ENCODE assay signal across 8 mouse cellular contexts in genomic region chr11:94499661-94500152, GRCm38 (mm10). TPM values are rescaled to one million over a fixed set of nuclear protein-coding genes. Genes with fewer than 3 reads are reported as not detected.
DNase-seq lines count a peak whose midpoint lies in the region; ATAC-seq lines count a peak whose summit lies in the region.

Gene Epn3, minus strand, starts transcription at chr11:94499974.

- H3K9ac ChIP-seq in heart, embryonic 13.5 days: peak within 1 kb of the TSS; percentile 86
- peak within 1 kb of the TSS; percentile 72 for H3K9ac ChIP-seq in kidney, embryonic 16.5 days (replicated peaks; ENCODE audit: low read length)
- no peak within 1 kb of the TSS; the same call in 1 of the 2 replicates for H3K9ac ChIP-seq in stomach, embryonic 14.5 days (replicated peaks; ENCODE audit: low read depth, low read length)

- peak; percentile 39 to 70 for DNase-seq in adrenal gland, adult (ENCODE audit: inconsistent age in 2 of 2, low spot score in 1 of 2)
- peak; percentile 79 for DNase-seq in cerebellum, postnatal 25 days
- peak; percentile 75 for DNase-seq in lung, postnatal 10 days
- DNase-seq in layer of hippocampus, adult 8-10 months (ENCODE audit: low spot score in 2 of 2): no peak
- DNase-seq in thymus, postnatal 4 days: no peak

- peak within 1 kb of the TSS; percentile 91 for H3K27ac ChIP-seq in heart, embryonic 13.5 days (replicated peaks)
- H3K27ac ChIP-seq in kidney, embryonic 16.5 days (ENCODE audit: low read length): peak within 1 kb of the TSS; percentile 94
- peak within 1 kb of the TSS; percentile 90 for H3K27ac ChIP-seq in stomach, embryonic 14.5 days (ENCODE audit: low read length)

- peak; percentile 15; the same call in 1 of the 2 replicates for ATAC-seq in heart, embryonic 13.5 days (ENCODE audit: extremely low read depth, insufficient number of reproducible peaks, low FRiP score, low TSS enrichment)
- ATAC-seq in kidney, embryonic 16.5 days (ENCODE audit: low FRiP score, low TSS enrichment): peak; percentile 74
- peak; percentile 82 for ATAC-seq in stomach, embryonic 14.5 days (ENCODE audit: insufficient number of reproducible peaks, insufficient read depth, low FRiP score, low read depth)

- no peaks in the 10 kb centered on the region for H3K9me3 ChIP-seq in heart, embryonic 13.5 days
- no peaks in the 10 kb centered on the region for H3K9me3 ChIP-seq in kidney, embryonic 16.5 days (ENCODE audit: low read length)
- no peaks in the 10 kb centered on the region for H3K9me3 ChIP-seq in stomach, embryonic 14.5 days (ENCODE audit: control insufficient read depth, low read depth, low read length)

- H3K27me3 ChIP-seq in heart, embryonic 13.5 days (replicated peaks): peaks cover 54% of the 10 kb centered on the region
- H3K27me3 ChIP-seq in kidney, embryonic 16.5 days (ENCODE audit: insufficient read depth, low read length): no peaks in the 10 kb centered on the region
- no peaks in the 10 kb centered on the region for H3K27me3 ChIP-seq in stomach, embryonic 14.5 days (ENCODE audit: control insufficient read depth, insufficient read depth, low read length)

- peak within 1 kb of the TSS; percentile 60 for H3K4me3 ChIP-seq in heart, embryonic 13.5 days
- H3K4me3 ChIP-seq in kidney, embryonic 16.5 days (ENCODE audit: low read length): peak within 1 kb of the TSS; percentile 51
- peak within 1 kb of the TSS; percentile 36 for H3K4me3 ChIP-seq in stomach, embryonic 14.5 days (ENCODE audit: low read depth, low read length)

- WGBS in heart, embryonic 13.5 days: under 1% methylated on average over 26 of the region's 26 CpGs
- under 1% methylated on average over 23 of the region's 26 CpGs for WGBS in kidney, embryonic 16.5 days
- WGBS in stomach, embryonic 14.5 days: under 1% methylated on average over 26 of the region's 26 CpGs

- H3K4me1 ChIP-seq in heart, embryonic 13.5 days: peaks cover 59% of the 10 kb centered on the region
- H3K4me1 ChIP-seq in kidney, embryonic 16.5 days (ENCODE audit: insufficient read depth, low read length): peaks cover 53% of the 10 kb centered on the region
- peaks cover 21% of the 10 kb centered on the region; the same call in 1 of the 2 replicates for H3K4me1 ChIP-seq in stomach, embryonic 14.5 days (ENCODE audit: control insufficient read depth, insufficient read depth, low read length)

- peaks cover 8% of the 10 kb centered on the region for H3K36me3 ChIP-seq in heart, embryonic 13.5 days
- peaks cover 4% of the 10 kb centered on the region; the same call in 1 of the 2 replicates for H3K36me3 ChIP-seq in kidney, embryonic 16.5 days (ENCODE audit: insufficient read depth, low read length)
- H3K36me3 ChIP-seq in stomach, embryonic 14.5 days (ENCODE audit: control insufficient read depth, insufficient read depth, low read length): no peaks in the 10 kb centered on the region

- H3K4me2 ChIP-seq in heart, embryonic 13.5 days: peak within 1 kb of the TSS; percentile 72
- peak within 1 kb of the TSS; percentile 56 for H3K4me2 ChIP-seq in kidney, embryonic 16.5 days (replicated peaks; ENCODE audit: low read depth, low read length)
- H3K4me2 ChIP-seq in stomach, embryonic 14.5 days (replicated peaks; ENCODE audit: low read depth, low read length): peak within 1 kb of the TSS; percentile 63

RNA-seq across cellular contexts. Expression of gene Epn3, which starts in this region (rescaled TPM):
- polyA plus RNA-seq in heart, embryonic 13.5 days (2015; fragmentation: Nextera tagmentation; extraction: Ambion mirVana): 11.8 and 12.5 TPM in 2 replicates
- polyA plus RNA-seq in kidney, embryonic 16.5 days (2015; fragmentation: Nextera tagmentation; extraction: Ambion mirVana): 23.4 and 28.2 TPM in 2 replicates
- 7.5 and 11.1 TPM in 2 replicates for polyA plus RNA-seq in stomach, embryonic 14.5 days (2014; fragmentation: Nextera tagmentation; extraction: Ambion mirVana)
- total RNA-seq in layer of hippocampus, adult 8-10 months (2022): 1 to 10 TPM; 1.9 to 2.7 (median 2.4) TPM

Comparison
In these comparisons a context has a peak if more than half of its experiments do, and no peak if none do; other contexts are left out.
1. DNase-seq: peak in adrenal gland, adult (2 of 2), cerebellum, postnatal 25 days (2 of 2) and lung, postnatal 10 days (single experiment); none in layer of hippocampus, adult 8-10 months (0 of 2) and thymus, postnatal 4 days (single experiment).
2. ATAC-seq: peak in every context shown above with its lines; median percentile 82 in stomach, embryonic 14.5 days; 74 in kidney, embryonic 16.5 days; 15 in heart, embryonic 13.5 days.
3. Peak in every context shown above with its lines, with median percentiles within 50 percentile points of each other: H3K27ac ChIP-seq, H3K4me2 ChIP-seq and H3K4me3 ChIP-seq.